Mouse (Mus musculus) liver, embryonic 12.5 days (tissue): ENCODE data around the gene Limk1. TPM values are rescaled to one million over a fixed set of nuclear protein-coding genes. Genes with fewer than 3 reads are reported as not detected.

Experiments used
- ATAC-seq: fragments of 200-750 bp; cut with Nextera tagmentation; 2 replicates; pipeline ENCODE4 v1.8.0; 2017; ENCODE audit warnings: moderate number of reproducible peaks, mild to moderate bottlenecking, moderate library complexity
- H3K27ac ChIP-seq: fragments of 300-500 bp; sonication (generic); 2 replicates; pipeline ENCODE4 v1.5.1; 2016; ENCODE audit warnings: mild to moderate bottlenecking
- H3K27me3 ChIP-seq: fragments of 300-500 bp; sonication (generic); replicated peaks from 2 replicates; pipeline ENCODE4 v1.6.1; 2016; ENCODE audit warnings: mild to moderate bottlenecking, moderate library complexity
- H3K36me3 ChIP-seq: fragments of 300-500 bp; sonication (generic); 2 replicates; pipeline ENCODE4 v1.6.1; 2016; ENCODE audit warnings: mild to moderate bottlenecking, moderate library complexity
- H3K4me1 ChIP-seq: fragments of 300-500 bp; sonication (generic); 2 replicates; pipeline ENCODE4 v1.6.1; 2016
- H3K4me2 ChIP-seq: fragments of 300-500 bp; sonication (generic); 2 replicates; pipeline ENCODE4 v1.6.1; 2016; ENCODE audit warnings: mild to moderate bottlenecking, moderate library complexity
- H3K4me3 ChIP-seq: fragments of 300-500 bp; sonication (generic); 2 replicates; pipeline ENCODE4 v1.5.1; 2016; ENCODE audit warnings: mild to moderate bottlenecking, moderate library complexity
- H3K9ac ChIP-seq: fragments of 300-500 bp; sonication (generic); 2 replicates; pipeline ENCODE4 v1.6.1; 2016; ENCODE audit warnings: mild to moderate bottlenecking, moderate library complexity
- H3K9me3 ChIP-seq: fragments of 300-500 bp; sonication (generic); replicated peaks from 2 replicates; pipeline ENCODE4 v1.6.1; 2016; ENCODE audit warnings: mild to moderate bottlenecking, moderate library complexity
- WGBS: fragments of 180-500 bp; shearing (Covaris S2); methylation state at CpG from one replicate; pipeline ENCODE4 v1.1.7; 2016; ENCODE audit not compliant: insufficient replicate concordance; 5-methylcytosine and 5-hydroxymethylcytosine counted together
- polyA plus RNA-seq: library from polyadenylated mRNA; unstranded; fragments of >200 nt; fragmentation: Nextera tagmentation; extraction: Ambion mirVana; gene quantifications from 2 replicates; pipeline ENCODE4 v1.2.1, GENCODE M21; 2016

Limk1 gene
- polyA plus RNA-seq, 1 experiment from 2014 or later, result 1.3 TPM

DNA sequence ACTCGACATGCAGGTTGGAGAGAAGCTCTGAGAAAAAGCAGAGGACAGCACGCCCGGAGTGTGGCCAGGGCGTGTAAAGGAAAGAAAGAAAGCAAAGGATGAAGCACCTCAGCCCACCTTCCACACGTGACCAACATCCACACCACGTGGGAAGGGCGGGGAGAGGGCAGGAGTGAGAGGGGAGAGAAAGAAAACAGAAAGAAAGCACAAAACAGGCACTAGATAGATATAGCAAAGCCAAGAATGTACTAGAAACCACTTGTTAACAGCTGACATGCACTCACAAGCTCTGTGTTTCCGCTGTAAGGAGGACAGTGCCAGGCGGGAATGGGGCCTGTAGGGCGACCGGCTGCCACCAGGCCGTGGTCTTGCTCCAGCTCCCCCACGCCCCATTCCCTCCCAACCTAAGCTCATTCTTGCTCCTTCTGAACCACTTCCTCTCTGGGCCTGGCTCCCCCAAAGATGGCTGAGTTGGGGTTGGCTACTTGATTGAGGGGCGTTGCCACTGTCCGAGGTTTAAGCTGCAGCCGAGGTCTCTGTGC, 67.2 kb downstream of the Limk1 start:
- Histone ChIP-seq H3K9me3 (no peaks in the 10 kb centered on the region), H3K27ac (no peak overlapping the region), H3K4me2 (no peak overlapping the region), H3K4me3 (no peak overlapping the region), H3K27me3 (no peaks in the 10 kb centered on the region), H3K4me1 (no peaks in the 10 kb centered on the region), H3K9ac (no peak overlapping the region), H3K36me3 (peaks cover 94% of the 10 kb centered on the region)
- 87% methylated on average over 16 of the region's 16 CpGs for WGBS
- ATAC-seq, result no peak

- H3K9ac ChIP-seq, result no peak overlapping the region
- H3K4me1 ChIP-seq, result peaks cover 3% of the 10 kb centered on the region; the same call in 1 of the 2 replicates
- H3K36me3 ChIP-seq, result peaks cover 87% of the 10 kb centered on the region
- no peak overlapping the region for H3K4me3 ChIP-seq
- WGBS, result 90% methylated on average over 9 of the region's 9 CpGs
- ATAC-seq, result no peak
- no peaks in the 10 kb centered on the region for H3K9me3 ChIP-seq
- no peaks in the 10 kb centered on the region for H3K27me3 ChIP-seq
- H3K27ac ChIP-seq, result no peak overlapping the region
- no peak overlapping the region for H3K4me2 ChIP-seq
These were observed 67.9 kb downstream of the Limk1 start for GRCm38 (mm10) chr5:134620457-134620856.

GRCm38 (mm10) chr5:134617071-134617470, 71.3 kb downstream of the Limk1 start:
- no peak overlapping the region for H3K4me3 ChIP-seq
- 43% methylated on average over 3 of the region's 3 CpGs for WGBS
- no peak overlapping the region for H3K27ac ChIP-seq
- no peak overlapping the region for H3K4me2 ChIP-seq
- no peaks in the 10 kb centered on the region for H3K9me3 ChIP-seq
- peaks cover 11% of the 10 kb centered on the region; the same call in 1 of the 2 replicates for H3K4me1 ChIP-seq
- no peaks in the 10 kb centered on the region for H3K27me3 ChIP-seq
- no peak overlapping the region for H3K9ac ChIP-seq
- peak; percentile 45; the same call in 1 of the 2 replicates for ATAC-seq
- peaks cover 53% of the 10 kb centered on the region for H3K36me3 ChIP-seq

GRCm38 (mm10) chr5:134615780-134616179, 72.6 kb downstream of the Limk1 start:
- WGBS, result 71% methylated on average over 4 of the region's 4 CpGs
- ATAC-seq, result no peak
- peaks cover 40% of the 10 kb centered on the region for H3K36me3 ChIP-seq
- H3K27me3 ChIP-seq, result no peaks in the 10 kb centered on the region
- H3K4me3 ChIP-seq, result no peak overlapping the region
- no peaks in the 10 kb centered on the region for H3K9me3 ChIP-seq
- no peak overlapping the region for H3K27ac ChIP-seq
- H3K4me2 ChIP-seq, result no peak overlapping the region
- peaks cover 13% of the 10 kb centered on the region; the same call in 1 of the 2 replicates for H3K4me1 ChIP-seq
- no peak overlapping the region for H3K9ac ChIP-seq

- peaks cover 36% of the 10 kb centered on the region for H3K36me3 ChIP-seq
- 74% methylated on average over 8 of the region's 8 CpGs for WGBS
- no peak overlapping the region for H3K27ac ChIP-seq
- H3K4me2 ChIP-seq, result no peak overlapping the region
- no peak overlapping the region for H3K9ac ChIP-seq
- H3K4me1 ChIP-seq, result peaks cover 13% of the 10 kb centered on the region; the same call in 1 of the 2 replicates
- ATAC-seq, result no peak
- H3K4me3 ChIP-seq, result no peak overlapping the region
- H3K27me3 ChIP-seq, result no peaks in the 10 kb centered on the region
- H3K9me3 ChIP-seq, result no peaks in the 10 kb centered on the region
These were observed 73.0 kb downstream of the Limk1 start for GRCm38 (mm10) chr5:134615380-134615779.

- H3K4me3 ChIP-seq, result no peak within 1 kb of the TSS
- 0 out of 2 replicates have a peak within 1 kb of the TSS, but pooled peaks have one; percentile 29 for H3K27ac ChIP-seq
- 66% methylated on average over 7 of the region's 7 CpGs for WGBS
- no peak within 1 kb of the TSS for H3K4me2 ChIP-seq
- no peak within 1 kb of the TSS for H3K9ac ChIP-seq
- no peaks in the 10 kb centered on the region for H3K9me3 ChIP-seq
- peaks cover 13% of the 10 kb centered on the region; the same call in 1 of the 2 replicates for H3K4me1 ChIP-seq
- H3K27me3 ChIP-seq, result no peaks in the 10 kb centered on the region
- no peak for ATAC-seq
- H3K36me3 ChIP-seq, result peaks cover 31% of the 10 kb centered on the region
These were observed 73.6 kb downstream of the Limk1 start, which contains the start of gene Lat2 for GRCm38 (mm10) chr5:134614802-134615201. TSS of gene Lat2 (minus strand) at chr5:134615025.

DNA sequence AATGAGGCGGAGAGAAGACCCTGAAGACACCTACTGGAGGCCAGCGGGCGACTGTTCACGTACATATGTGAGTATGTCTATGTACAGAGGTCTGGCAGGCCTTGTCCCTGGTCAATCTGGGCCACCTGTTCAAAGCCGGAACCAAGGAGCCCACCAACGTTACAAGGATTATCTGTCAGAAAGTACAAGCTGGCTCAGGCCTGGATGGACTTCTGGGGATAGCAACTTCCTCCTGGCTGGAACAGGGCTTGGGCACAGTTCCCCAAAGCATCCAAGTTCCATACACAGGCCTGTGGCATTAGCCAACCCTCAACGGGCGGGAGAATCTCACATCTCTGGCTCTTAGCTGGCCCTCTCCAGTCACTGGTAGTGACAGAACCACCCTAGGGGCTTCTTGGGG, 74.1 kb downstream of the Limk1 start:
- Histone ChIP-seq H3K4me3 (no peak overlapping the region), H3K4me1 (peaks cover 13% of the 10 kb centered on the region; the same call in 1 of the 2 replicates), H3K4me2 (no peak overlapping the region), H3K27ac (no peak overlapping the region), H3K36me3 (peaks cover 26% of the 10 kb centered on the region), H3K9ac (no peak overlapping the region), H3K27me3 (no peaks in the 10 kb centered on the region), H3K9me3 (no peaks in the 10 kb centered on the region)
- ATAC-seq, result no peak
- 79% methylated on average over 8 of the region's 8 CpGs for WGBS

GRCm38 (mm10) chr5:134613727-134614126, 74.7 kb downstream of the Limk1 start:
- Histone ChIP-seq H3K27ac (0 out of 2 replicates have a peak overlapping the region, but pooled peaks have one; percentile 29), H3K36me3 (peaks cover 20% of the 10 kb centered on the region), H3K27me3 (no peaks in the 10 kb centered on the region), H3K4me1 (peaks cover 13% of the 10 kb centered on the region; the same call in 1 of the 2 replicates), H3K9ac (no peak overlapping the region), H3K9me3 (no peaks in the 10 kb centered on the region), H3K4me3 (no peak overlapping the region), H3K4me2 (no peak overlapping the region)
- ATAC-seq, result no peak
- 69% methylated on average over 9 of the region's 9 CpGs for WGBS

DNA sequence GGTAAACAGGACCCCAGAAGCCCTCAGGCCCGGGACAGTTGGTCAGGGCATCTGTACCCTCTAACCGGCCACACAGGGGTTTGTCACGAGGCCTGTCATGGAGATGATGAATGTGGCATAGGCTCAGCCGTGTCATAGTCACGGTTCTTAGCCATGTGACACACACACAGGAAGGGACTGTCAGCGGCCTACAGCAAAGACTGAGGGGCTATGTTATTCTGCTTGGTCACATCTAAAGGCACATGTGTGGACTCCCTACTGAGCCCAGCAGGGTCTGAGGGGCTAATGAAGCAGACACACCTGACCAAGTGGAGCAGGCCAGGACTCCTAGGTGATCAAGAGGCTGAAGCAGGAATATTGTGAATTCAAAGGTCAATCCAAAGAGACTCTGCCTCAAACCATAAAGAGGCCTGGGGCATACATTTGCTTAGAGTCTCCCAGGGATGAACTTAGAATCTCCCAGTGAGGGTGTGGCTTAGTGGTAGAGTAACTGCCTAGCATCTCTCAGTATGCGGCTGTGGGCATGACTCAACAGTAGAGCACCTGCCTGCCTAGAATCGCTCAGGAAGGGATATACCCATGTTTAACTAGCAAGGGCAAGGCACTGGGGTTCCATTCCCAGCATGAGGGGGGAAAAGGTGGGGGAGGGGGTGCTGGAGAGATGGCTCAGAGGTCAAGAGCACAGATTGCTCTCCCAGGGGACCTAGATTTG, 76.4 kb downstream of the Limk1 start:
- H3K27me3 ChIP-seq, result no peaks in the 10 kb centered on the region
- ATAC-seq, result no peak
- no peak overlapping the region for H3K4me2 ChIP-seq
- no peak overlapping the region for H3K4me3 ChIP-seq
- no peak overlapping the region for H3K27ac ChIP-seq
- H3K9me3 ChIP-seq, result no peaks in the 10 kb centered on the region
- WGBS, result 41% methylated on average over 8 of the region's 8 CpGs
- peaks cover 13% of the 10 kb centered on the region; the same call in 1 of the 2 replicates for H3K4me1 ChIP-seq
- H3K9ac ChIP-seq, result no peak overlapping the region
- peaks cover 4% of the 10 kb centered on the region for H3K36me3 ChIP-seq

GRCm38 (mm10) chr5:134609916-134610643, 78.3 kb downstream of the Limk1 start:
- Histone ChIP-seq H3K9ac (no peak overlapping the region), H3K27me3 (no peaks in the 10 kb centered on the region), H3K27ac (no peak overlapping the region), H3K36me3 (no peaks in the 10 kb centered on the region), H3K4me1 (0 out of 2 replicates have a peak, but pooled peaks cover 11% of the 10 kb centered on the region), H3K4me2 (no peak overlapping the region), H3K4me3 (no peak overlapping the region), H3K9me3 (no peaks in the 10 kb centered on the region)
- WGBS, result 67% methylated on average over 12 of the region's 12 CpGs
- no peak for ATAC-seq

DNA sequence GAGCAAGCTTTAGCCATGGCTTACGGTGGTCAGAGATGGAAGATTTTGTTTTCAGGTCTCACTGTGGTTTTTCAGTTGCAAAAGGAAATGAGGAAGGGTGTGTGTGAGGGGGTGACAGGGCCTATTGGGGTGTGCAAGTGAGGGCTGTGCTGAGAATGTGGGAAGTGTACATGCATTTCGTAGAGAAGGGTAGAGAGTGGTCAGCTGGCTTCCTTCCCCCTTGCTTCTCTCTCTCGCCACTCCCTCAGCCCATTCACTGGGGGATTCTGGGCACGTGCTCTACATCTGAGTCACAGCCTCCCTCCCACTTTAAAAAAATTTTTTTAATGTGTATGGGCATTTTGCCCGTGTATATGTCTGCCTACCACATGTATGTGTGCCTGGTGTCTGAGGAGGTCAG, 81.3 kb downstream of the Limk1 start:
- Histone ChIP-seq H3K27me3 (no peaks in the 10 kb centered on the region), H3K9me3 (no peaks in the 10 kb centered on the region), H3K27ac (no peak overlapping the region), H3K36me3 (no peaks in the 10 kb centered on the region), H3K4me2 (no peak overlapping the region), H3K4me1 (0 out of 2 replicates have a peak, but pooled peaks cover 7% of the 10 kb centered on the region), H3K9ac (no peak overlapping the region), H3K4me3 (no peak overlapping the region)
- WGBS, result 25% methylated on average over 5 of the region's 5 CpGs
- no peak for ATAC-seq

- Histone ChIP-seq H3K27ac (peak overlapping the region; percentile 41; the same call in 1 of the 2 replicates), H3K9me3 (no peaks in the 10 kb centered on the region), H3K4me1 (0 out of 2 replicates have a peak, but pooled peaks cover 4% of the 10 kb centered on the region), H3K4me2 (no peak overlapping the region), H3K36me3 (no peaks in the 10 kb centered on the region), H3K4me3 (no peak overlapping the region), H3K9ac (no peak overlapping the region), H3K27me3 (no peaks in the 10 kb centered on the region)
- ATAC-seq, result no peak
These were observed 82.1 kb downstream of the Limk1 start for GRCm38 (mm10) chr5:134606314-134606713.
